Mouse (Mus musculus) lung, embryonic 16.5 days (tissue): ENCODE measurements around the gene Ppp1r2. TPM values are rescaled to one million over a fixed set of nuclear protein-coding genes. Genes with fewer than 3 reads are reported as not detected.
A peak's percentile ranks its signal among the peaks of the same experiment; 100 is the strongest.
"Not testable (repeated sequence)": the region's sequence is repeated elsewhere in the genome, so short reads cannot be mapped to it uniquely, and the experiment has no call there.

Experiments used
- ATAC-seq: fragments of 200-750 bp; cut with Nextera tagmentation; 2 replicates; pipeline ENCODE4 v1.8.0; 2017; ENCODE audit warnings: low read depth, mild to moderate bottlenecking, moderate library complexity
- H3K27ac ChIP-seq: fragments of 300-500 bp; sonication (generic); 2 replicates; pipeline ENCODE4 v1.5.1; 2014; ENCODE audit warnings: mild to moderate bottlenecking, control low read depth, low read length
- H3K27me3 ChIP-seq: fragments of 300-500 bp; sonication (generic); 2 replicates; pipeline ENCODE4 v1.6.1; 2014; ENCODE audit warnings: low read depth, low read length, mixed read lengths; ENCODE audit not compliant: control insufficient read depth, insufficient read depth
- H3K36me3 ChIP-seq: fragments of 300-500 bp; sonication (generic); 2 replicates; pipeline ENCODE4 v1.6.1; 2014; ENCODE audit warnings: low read length; ENCODE audit not compliant: control insufficient read depth, insufficient read depth
- H3K4me1 ChIP-seq: fragments of 300-500 bp; sonication (generic); replicated peaks from 2 replicates; pipeline ENCODE4 v1.6.1; 2014; ENCODE audit warnings: low read length, mixed read lengths; ENCODE audit not compliant: control insufficient read depth, insufficient read depth
- H3K4me2 ChIP-seq: fragments of 300-500 bp; sonication (generic); 2 replicates; pipeline ENCODE4 v1.6.1; 2014; ENCODE audit warnings: low read depth, low read length, control low read depth
- H3K4me3 ChIP-seq: fragments of 300-500 bp; sonication (generic); 2 replicates; pipeline ENCODE4 v1.5.1; 2014; ENCODE audit warnings: mild to moderate bottlenecking, low read length, control low read depth
- H3K9ac ChIP-seq: fragments of 300-500 bp; sonication (generic); 2 replicates; pipeline ENCODE4 v1.6.1; 2014; ENCODE audit warnings: low read length, control low read depth
- H3K9me3 ChIP-seq: fragments of 300-500 bp; sonication (generic); 2 replicates; pipeline ENCODE4 v1.6.1; 2016; ENCODE audit warnings: low read length; ENCODE audit not compliant: control insufficient read depth
- WGBS: fragments of 180-500 bp; shearing (Covaris S2); extraction: QIAGEN DNeasy Blood & Tissue Kit; methylation state at CpG from one replicate; pipeline ENCODE4 v1.1.7; 2014; 5-methylcytosine and 5-hydroxymethylcytosine counted together
- polyA plus RNA-seq: library from polyadenylated mRNA; unstranded; fragments of >200 nt; fragmentation: Nextera tagmentation; extraction: Ambion mirVana; gene quantifications from 2 replicates; pipeline ENCODE4 v1.2.1, GENCODE M21; 2015

Gene Ppp1r2
- polyA plus RNA-seq, result 110 and 116 TPM in 2 replicates

DNA sequence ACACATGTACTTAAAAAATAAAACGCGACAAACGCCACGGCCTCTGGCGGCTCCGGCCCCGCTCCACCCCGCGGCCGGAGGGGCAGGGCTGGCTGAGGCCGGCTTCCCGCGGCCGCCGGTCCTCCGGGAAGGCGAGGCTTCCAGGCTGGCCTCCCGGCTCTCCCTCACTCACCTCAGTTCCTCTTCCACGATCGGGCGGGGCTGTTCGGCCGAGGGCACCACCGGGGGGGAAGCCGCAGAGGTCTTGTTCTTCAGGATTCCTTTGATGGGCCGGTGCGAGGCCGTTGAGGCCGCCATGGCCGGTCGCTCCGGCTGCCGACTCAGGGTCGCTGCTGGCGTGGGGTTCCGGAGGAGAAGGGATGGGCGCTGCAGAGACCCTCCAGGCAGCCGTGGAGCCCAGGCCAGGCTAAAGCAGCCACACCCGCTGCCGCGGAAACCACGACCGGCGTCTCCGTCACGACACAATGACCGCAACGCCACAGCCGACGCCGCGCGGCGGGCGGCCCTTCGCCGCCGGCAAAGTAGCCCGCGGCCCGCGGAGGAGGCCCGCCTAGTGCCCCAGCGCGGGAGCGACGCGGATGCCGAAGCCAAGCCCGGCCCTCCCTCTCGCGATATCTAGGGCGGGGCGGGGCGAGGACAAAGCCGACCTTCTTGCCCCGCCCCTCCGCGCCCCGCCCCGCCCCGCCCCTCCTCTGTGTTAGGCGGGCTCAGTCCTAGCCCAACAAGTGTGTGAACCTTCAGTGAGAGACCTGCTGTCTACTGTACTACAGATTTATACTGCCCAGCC is at the start of gene Ppp1r2:
TSS of gene Ppp1r2 (minus strand) at position 604 of the 787 bp plus-strand sequence.
- H3K4me3 ChIP-seq, result peak within 1 kb of the TSS; percentile 69

DNA sequence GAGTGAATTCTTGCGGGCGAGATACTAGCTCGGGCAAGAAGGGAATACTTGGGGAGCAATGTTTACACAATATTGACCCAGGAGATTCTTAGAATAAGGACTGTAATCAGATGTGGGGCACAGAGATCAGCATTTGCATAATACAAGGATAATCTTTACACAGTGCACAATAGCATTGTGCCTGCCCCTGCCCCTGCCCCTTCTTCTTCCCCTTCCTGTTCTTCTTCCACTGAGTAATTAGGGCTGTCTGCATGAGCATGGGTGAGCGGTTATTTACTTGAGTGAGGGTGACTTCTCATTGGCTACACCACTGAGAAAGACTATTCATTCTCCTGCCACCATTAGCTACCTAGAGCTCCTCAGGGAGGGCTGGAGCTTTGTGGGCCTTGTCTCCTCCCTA is 46.4 kb upstream of the Ppp1r2 start:
- Histone ChIP-seq H3K27ac (no peak overlapping the region), H3K4me3 (no peak overlapping the region), H3K9ac (no peak overlapping the region), H3K36me3 (no peaks in the 10 kb centered on the region), H3K4me2 (no peak overlapping the region), H3K4me1 (peaks cover 14% of the 10 kb centered on the region), H3K27me3 (no peaks in the 10 kb centered on the region), H3K9me3 (no peaks in the 10 kb centered on the region)
- WGBS, result 61% methylated on average over 4 of the region's 4 CpGs
- ATAC-seq, result no peak

More for the DNA sequence above, at the start of gene Ppp1r2:
- under 1% methylated on average over 56 of the region's 83 CpGs for WGBS
- peak; percentile 97 for ATAC-seq
- H3K27me3 ChIP-seq, result no peaks in the 10 kb centered on the region
- H3K9me3 ChIP-seq, result no peaks in the 10 kb centered on the region
- H3K4me2 ChIP-seq, result peak within 1 kb of the TSS; percentile 74
- peaks cover 3% of the 10 kb centered on the region; the same call in 1 of the 2 replicates for H3K36me3 ChIP-seq
- peak within 1 kb of the TSS; percentile 80 for H3K9ac ChIP-seq
- H3K4me1 ChIP-seq, result peaks cover 21% of the 10 kb centered on the region
- peak within 1 kb of the TSS; percentile 88 for H3K27ac ChIP-seq

DNA sequence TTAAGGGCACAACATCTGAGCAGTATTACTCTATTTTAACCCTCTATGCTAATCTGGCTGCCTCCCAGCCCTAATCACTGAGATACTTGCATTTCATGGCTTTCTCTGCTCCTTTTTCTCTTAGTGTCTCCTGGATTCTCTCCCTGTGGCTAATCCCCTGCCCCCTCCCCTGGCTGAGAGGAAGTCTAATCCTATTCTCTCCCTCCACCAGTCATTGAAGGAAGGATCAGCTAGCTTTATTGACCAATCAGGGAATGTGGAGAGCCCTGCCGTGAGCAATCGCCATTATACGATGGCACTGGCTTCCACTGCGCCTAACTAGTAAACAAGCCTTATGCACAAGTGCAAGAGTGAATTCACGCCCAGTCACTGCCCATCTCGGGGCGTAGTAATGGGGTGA is 45.9 kb upstream of the Ppp1r2 start:
- Histone ChIP-seq H3K9ac (no peak overlapping the region), H3K4me1 (peaks cover 11% of the 10 kb centered on the region), H3K36me3 (no peaks in the 10 kb centered on the region), H3K4me3 (no peak overlapping the region), H3K9me3 (no peaks in the 10 kb centered on the region), H3K27me3 (no peaks in the 10 kb centered on the region), H3K27ac (no peak overlapping the region), H3K4me2 (no peak overlapping the region)
- ATAC-seq, result no peak
- 78% methylated on average over 7 of the region's 7 CpGs for WGBS

DNA sequence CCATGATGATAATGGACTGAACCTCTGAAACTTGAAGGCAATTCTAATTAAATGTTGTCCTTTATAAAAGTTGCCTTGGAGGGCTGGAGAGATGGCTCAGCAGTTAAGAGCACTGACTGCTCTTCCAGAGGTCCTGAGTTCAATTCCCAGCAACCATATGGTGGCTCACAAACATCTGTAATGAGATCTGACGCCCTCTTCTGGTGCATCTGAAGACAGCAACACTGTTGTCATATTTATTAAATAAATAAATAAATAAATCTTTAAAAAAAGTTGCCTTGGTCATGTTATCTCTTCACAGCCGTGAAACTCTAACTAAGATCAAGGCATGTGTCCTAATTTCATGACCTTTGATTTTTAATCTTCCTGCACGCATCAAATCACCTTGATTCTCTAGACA is 44.6 kb upstream of the Ppp1r2 start:
- H3K9me3 ChIP-seq, H3K27me3 ChIP-seq, ATAC-seq, H3K9ac ChIP-seq, H3K36me3 ChIP-seq, H3K4me2 ChIP-seq, H3K4me3 ChIP-seq: not testable (repeated sequence)
- Histone ChIP-seq H3K4me1 (peaks cover 17% of the 10 kb centered on the region), H3K27ac (peak overlapping the region; percentile 64)
- 65% methylated on average over 3 of the region's 3 CpGs for WGBS

DNA sequence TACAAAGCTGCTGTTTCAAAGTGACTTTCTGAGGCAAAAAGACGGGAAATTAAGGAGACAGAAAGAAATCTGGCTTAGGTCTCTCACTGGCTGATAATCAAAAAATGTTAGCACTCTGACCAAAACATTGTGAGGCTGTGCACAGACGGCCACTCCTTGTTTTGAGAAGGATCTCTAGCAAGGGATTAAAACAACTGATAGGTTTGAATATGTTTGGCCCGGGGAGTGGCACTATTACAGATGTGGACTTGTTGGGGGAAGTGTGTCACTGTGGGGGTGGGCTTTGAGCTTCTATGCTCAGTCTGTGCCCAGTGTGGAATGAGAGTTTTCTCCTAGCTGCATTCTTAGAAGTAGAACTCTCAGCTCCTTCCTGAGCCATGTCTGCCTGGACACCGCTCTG is 44.2 kb upstream of the Ppp1r2 start:
- no peak for ATAC-seq
- Histone ChIP-seq H3K4me1 (peaks cover 20% of the 10 kb centered on the region), H3K9me3 (no peaks in the 10 kb centered on the region), H3K36me3 (no peaks in the 10 kb centered on the region), H3K4me2 (no peak overlapping the region), H3K27me3 (no peaks in the 10 kb centered on the region), H3K27ac (peak overlapping the region; percentile 64), H3K4me3 (no peak overlapping the region), H3K9ac (no peak overlapping the region)
- 47% methylated on average over 4 of the region's 4 CpGs for WGBS

DNA sequence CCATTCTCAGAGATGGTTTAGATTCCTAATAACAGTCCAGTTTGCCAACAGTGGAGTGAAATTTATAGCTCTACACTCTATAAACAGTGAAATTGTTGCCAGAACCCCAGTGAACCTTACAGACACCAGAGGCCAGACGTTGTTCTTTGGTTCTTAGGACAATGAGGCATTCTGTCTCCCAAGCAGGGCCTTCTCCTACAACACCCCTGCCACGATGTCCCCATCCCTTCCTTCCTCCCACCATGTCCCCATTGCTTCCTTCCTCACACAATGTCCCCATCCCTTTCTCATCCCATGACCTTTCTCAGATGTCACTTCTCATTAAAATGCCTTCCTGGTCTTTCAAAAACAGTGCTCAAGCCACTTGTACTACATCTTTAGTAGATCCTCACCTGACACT is 43.3 kb upstream of the Ppp1r2 start:
- Histone ChIP-seq H3K4me1 (peaks cover 20% of the 10 kb centered on the region), H3K27ac (no peak overlapping the region), H3K9me3 (no peaks in the 10 kb centered on the region), H3K36me3 (no peaks in the 10 kb centered on the region), H3K27me3 (no peaks in the 10 kb centered on the region), H3K4me3 (no peak overlapping the region), H3K4me2 (no peak overlapping the region), H3K9ac (no peak overlapping the region)
- ATAC-seq, result no peak
- 43% methylated on average over 2 of the region's 2 CpGs for WGBS

DNA sequence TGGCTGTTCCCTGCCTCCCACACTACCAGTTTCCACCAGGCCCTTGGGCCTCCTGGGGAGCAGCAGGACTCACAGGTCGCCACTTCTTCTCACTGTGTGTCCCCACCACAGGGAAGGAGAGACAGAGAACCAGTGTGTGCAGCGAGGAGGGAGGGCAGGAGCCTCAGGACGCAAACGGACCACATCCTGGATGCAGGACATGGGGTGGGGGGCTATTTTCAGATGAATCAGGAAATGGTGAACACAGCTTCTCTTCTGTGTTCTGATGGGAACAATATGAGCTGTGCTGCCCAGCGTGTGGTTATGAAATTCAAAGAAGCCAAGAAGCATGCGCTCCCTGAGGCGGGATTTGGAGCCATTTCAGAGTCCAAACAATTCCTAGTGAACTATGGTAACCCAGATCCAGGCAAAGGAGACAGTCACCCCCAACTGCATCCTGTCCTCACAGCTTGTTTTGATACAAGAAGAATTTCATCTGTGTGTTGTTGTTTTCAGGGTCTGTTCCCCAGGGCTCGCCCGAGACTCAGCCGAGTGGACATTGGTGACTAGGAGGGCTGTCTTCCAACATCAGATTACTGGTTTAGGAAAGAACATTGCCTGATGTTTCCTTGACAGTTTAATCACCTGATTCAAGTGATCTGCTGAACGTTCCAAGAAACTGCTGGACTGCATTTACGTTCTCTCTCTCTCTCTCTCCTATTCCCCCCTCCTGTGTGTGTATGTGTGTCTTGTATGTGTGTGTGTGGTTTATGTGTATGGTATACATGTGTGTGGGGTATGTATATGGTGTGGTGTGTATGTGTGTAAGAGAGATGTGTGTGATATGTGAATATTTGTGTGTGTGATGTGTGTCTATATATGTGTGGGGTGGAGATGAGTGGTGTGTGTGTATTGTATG is 41.4 kb upstream of the Ppp1r2 start:
- H3K4me1 ChIP-seq, result peaks cover 20% of the 10 kb centered on the region
- not testable (repeated sequence) for H3K4me3 ChIP-seq, H3K4me2 ChIP-seq, H3K9me3 ChIP-seq, H3K27me3 ChIP-seq, H3K9ac ChIP-seq, H3K36me3 ChIP-seq
- ATAC-seq, result peak; percentile 83
- 35% methylated on average over 10 of the region's 12 CpGs for WGBS
- H3K27ac ChIP-seq, result peak overlapping the region; percentile 87

DNA sequence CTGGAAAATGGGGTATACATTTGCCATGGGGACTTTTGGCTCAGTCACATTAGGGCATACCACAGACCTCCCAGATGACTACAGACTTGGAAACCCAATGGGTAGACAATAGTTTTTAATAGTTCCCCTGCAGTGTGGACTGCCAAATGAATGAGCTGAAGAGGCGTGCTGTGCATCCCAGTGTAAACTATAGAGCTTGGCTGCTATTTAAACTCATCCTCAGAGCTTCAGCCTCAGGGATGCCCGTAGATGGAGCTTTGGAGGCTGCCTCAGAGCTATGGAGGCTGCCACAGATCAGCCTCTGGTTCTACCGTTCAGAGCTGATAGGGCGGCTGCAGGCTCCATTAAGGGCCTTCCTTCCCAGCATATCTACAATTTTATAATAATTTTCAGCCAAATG is 40.2 kb upstream of the Ppp1r2 start:
- Histone ChIP-seq H3K27me3 (no peaks in the 10 kb centered on the region), H3K4me1 (peaks cover 20% of the 10 kb centered on the region), H3K4me2 (no peak overlapping the region), H3K9me3 (no peaks in the 10 kb centered on the region), H3K36me3 (no peaks in the 10 kb centered on the region), H3K4me3 (no peak overlapping the region), H3K9ac (no peak overlapping the region), H3K27ac (no peak overlapping the region; the same call in 1 of the 2 replicates)
- WGBS, result 68% methylated on average over 4 of the region's 4 CpGs
- ATAC-seq, result no peak
